Mouse (Mus musculus): ENCODE data around the gene Mcm9.

GRCm38 (mm10) chr10:53613955-53614354 lies 16.3 kb downstream of the Mcm9 start:
- TF ChIP-seq CTCF (IDR thresholded peaks at IDR 0.05; ENCODE audit: insufficient read depth, low read depth, low read length) (no peak), POLR2A (IDR thresholded peaks at IDR 0.05; ENCODE audit: insufficient read depth, low read depth, low read length) (no peak)

Data from olfactory bulb, adult 2 months (tissue).